Mouse (Mus musculus) kidney, adult 2 months (tissue): ENCODE results near the gene C130074G19Rik.

Experiments
- CTCF ChIP-seq: fragments of 200-500 bp; conservative IDR thresholded peaks from 2 replicates; pipeline ENCODE4 v1.5.1; 2011; ENCODE audit warnings: low read depth, mild to moderate bottlenecking, control low read depth, low read length, moderate library complexity, mixed read lengths; ENCODE audit not compliant: insufficient read depth, insufficient read length
- POLR2A ChIP-seq: fragments of 200-500 bp; IDR thresholded peaks from one replicate; pipeline ENCODE4 v1.6.1; 2011; ENCODE audit warnings: low read depth, low read length, control low read depth

DNA sequence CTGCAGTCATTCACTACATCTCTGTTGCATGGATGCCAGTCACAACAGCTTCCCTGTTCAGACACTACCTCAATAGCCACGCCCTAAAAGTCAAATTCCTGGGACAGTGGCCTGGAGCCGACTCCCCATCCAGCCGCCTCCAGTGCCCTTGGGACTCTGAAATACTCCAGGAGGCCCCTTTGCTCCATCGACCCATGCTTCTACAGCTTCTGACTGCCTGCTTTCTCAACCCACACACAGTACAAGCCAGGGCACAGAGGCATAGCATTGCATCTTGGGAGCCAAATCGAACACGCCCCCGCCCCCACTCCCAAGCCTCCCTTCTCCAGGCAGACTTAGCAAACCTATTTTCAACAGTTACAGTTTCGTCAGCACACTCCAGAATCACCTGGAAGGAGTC lies 53.1 kb downstream of the C130074G19Rik start:
- TF ChIP-seq CTCF (no peak), POLR2A (no peak)
